Mouse (Mus musculus) bone marrow macrophage, adult 2 months (primary cell): ENCODE measurements around the gene Col1a1.

Experiments used
- CTCF ChIP-seq: IDR thresholded peaks from 2 replicates; pipeline ENCODE4 v1.5.1; 2012; ENCODE audit warnings: low read depth, mild to moderate bottlenecking, low read length, moderate library complexity
- POLR2A ChIP-seq: IDR thresholded peaks from 2 replicates; pipeline ENCODE4 v1.6.1; 2012; ENCODE audit warnings: mild to moderate bottlenecking, low read depth, low read length, borderline replicate concordance

DNA sequence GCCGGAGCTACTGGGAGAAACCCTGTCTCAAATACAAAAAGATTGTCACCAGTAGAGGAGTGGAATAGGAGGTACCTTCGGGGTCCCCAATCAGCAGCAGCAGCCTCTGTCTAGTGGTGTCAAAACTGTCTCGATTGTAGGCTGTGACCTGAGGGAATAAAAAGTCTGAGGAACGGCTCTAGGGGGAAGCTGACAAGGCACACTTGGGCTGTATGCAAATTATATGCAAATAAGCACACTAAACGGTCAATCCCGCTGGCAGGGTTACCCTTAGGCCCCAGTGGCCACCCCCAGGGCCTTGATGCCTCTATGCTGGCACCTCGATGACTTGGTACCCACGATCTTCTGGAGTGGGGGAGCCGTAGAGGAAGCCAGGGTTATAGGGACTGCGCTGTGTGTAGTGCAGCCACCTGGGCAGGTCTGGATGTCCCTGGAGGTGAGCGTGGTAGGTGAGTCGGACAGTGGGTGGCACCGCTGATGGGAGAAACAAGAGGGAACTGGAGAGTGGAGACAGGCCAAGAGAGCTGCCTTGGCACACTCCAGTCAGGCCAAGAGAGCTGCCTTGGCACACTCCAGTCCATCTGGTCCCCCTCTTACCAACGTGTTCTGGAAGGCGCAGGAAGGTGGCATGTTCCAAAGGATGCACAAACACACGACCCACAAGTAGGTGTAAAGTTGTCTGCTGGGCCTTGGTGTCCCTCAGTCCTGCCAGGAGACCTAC, 36.0 kb downstream of the Col1a1 start:
- no peak for TF ChIP-seq POLR2A
- TF ChIP-seq CTCF: no peak
